Mouse (Mus musculus): ENCODE data around the gene Kap.
"Not testable (repeated sequence)": the region's sequence is repeated elsewhere in the genome, so short reads cannot be mapped to it uniquely, and the experiment has no call there.

Gene Kap

GRCm38 (mm10) chr6:133853526-133853925 lies at the start of gene Kap:
Kap (minus strand) TSS chr6:133853762.
- no peak for DNase-seq

GRCm38 (mm10) chr6:133885871-133886415 lies 32.4 kb upstream of the Kap start:
- no peak for DNase-seq

GRCm38 (mm10) chr6:133883446-133883985 lies 30.0 kb upstream of the Kap start:
- no peak for DNase-seq

GRCm38 (mm10) chr6:133875906-133876462 lies 22.4 kb upstream of the Kap start:
- DNase-seq: peak; percentile 53

- DNase-seq: no peak
Measured at GRCm38 (mm10) chr6:133872667-133873066, 19.1 kb upstream of the Kap start.

- no peak for DNase-seq
Measured at GRCm38 (mm10) chr6:133871131-133871530, 17.6 kb upstream of the Kap start.

- DNase-seq: no peak
Measured at GRCm38 (mm10) chr6:133868381-133868780, 14.8 kb upstream of the Kap start.

- no peak for DNase-seq
Measured at GRCm38 (mm10) chr6:133855871-133856270, 2.3 kb upstream of the Kap start.

GRCm38 (mm10) chr6:133849359-133849758 lies 4.2 kb downstream of the Kap start:
- no peak for DNase-seq

GRCm38 (mm10) chr6:133848861-133849260 lies 4.7 kb downstream of the Kap start:
- not testable (repeated sequence) for DNase-seq

- DNase-seq: not testable (repeated sequence)
Measured at GRCm38 (mm10) chr6:133838296-133838995, 15.1 kb downstream of the Kap start.

- DNase-seq: no peak
Measured at GRCm38 (mm10) chr6:133812342-133812741, 41.2 kb downstream of the Kap start.

All from lung, postnatal 36 days (tissue).